Mouse (Mus musculus) embryonic facial prominence, embryonic 13.5 days (tissue): ENCODE measurements around the gene Slc13a1. TPM values are rescaled to one million over a fixed set of nuclear protein-coding genes. Genes with fewer than 3 reads are reported as not detected.
"Not testable (repeated sequence)": the region's sequence is repeated elsewhere in the genome, so short reads cannot be mapped to it uniquely, and the experiment has no call there.

Experiments
- ATAC-seq: fragments of 200-750 bp; cut with Nextera tagmentation; 2 replicates; pipeline ENCODE4 v1.8.0; 2017; ENCODE audit warnings: low read depth; ENCODE audit not compliant: insufficient number of reproducible peaks, insufficient read depth, low FRiP score, low TSS enrichment
- H3K27ac ChIP-seq: fragments of 300-500 bp; sonication (generic); 2 replicates; pipeline ENCODE4 v1.5.1; 2015; ENCODE audit warnings: moderate library complexity, mild to moderate bottlenecking, inconsistent platforms
- H3K27me3 ChIP-seq: fragments of 300-500 bp; sonication (generic); 2 replicates; pipeline ENCODE4 v1.6.1; 2015; ENCODE audit warnings: mild to moderate bottlenecking, inconsistent platforms
- H3K36me3 ChIP-seq: fragments of 300-500 bp; sonication (generic); 2 replicates; pipeline ENCODE4 v1.6.1; 2015; ENCODE audit warnings: mild to moderate bottlenecking, inconsistent platforms
- H3K4me1 ChIP-seq: fragments of 300-500 bp; sonication (generic); 2 replicates; pipeline ENCODE4 v1.6.1; 2015; ENCODE audit warnings: inconsistent platforms
- H3K4me2 ChIP-seq: fragments of 300-500 bp; sonication (generic); 2 replicates; pipeline ENCODE4 v1.6.1; 2015; ENCODE audit warnings: moderate library complexity, mild to moderate bottlenecking, inconsistent platforms
- H3K4me3 ChIP-seq: fragments of 300-500 bp; sonication (generic); 2 replicates; pipeline ENCODE4 v1.5.1; 2015; ENCODE audit warnings: mild to moderate bottlenecking, inconsistent platforms
- H3K9ac ChIP-seq: fragments of 300-500 bp; sonication (generic); 2 replicates; pipeline ENCODE4 v1.6.1; 2015; ENCODE audit warnings: mild to moderate bottlenecking, inconsistent platforms
- H3K9me3 ChIP-seq: fragments of 300-500 bp; sonication (generic); 2 replicates; pipeline ENCODE4 v1.6.1; 2016; ENCODE audit warnings: inconsistent platforms
- WGBS: fragments of 180-500 bp; shearing (Covaris S2); methylation state at CpG from one replicate; pipeline ENCODE4 v1.1.7; 2015; ENCODE audit warnings: mixed read lengths; 5-methylcytosine and 5-hydroxymethylcytosine counted together
- polyA plus RNA-seq: library from polyadenylated mRNA; unstranded; fragments of >200 nt; fragmentation: Nextera tagmentation; extraction: Ambion mirVana; gene quantifications from 2 replicates; pipeline ENCODE4 v1.2.1, GENCODE M21; 2015

Slc13a1 gene
- 0.88 TPM in 1 of 2 replicates, not detected in the other for polyA plus RNA-seq

- 0 out of 2 replicates have a peak, but pooled peaks cover 3% of the 10 kb centered on the region for H3K4me1 ChIP-seq
- H3K36me3 ChIP-seq = no peaks in the 10 kb centered on the region
- no peak within 1 kb of the TSS for H3K27ac ChIP-seq
- no peak within 1 kb of the TSS for H3K9ac ChIP-seq
- 91% methylated on average over 5 of the region's 5 CpGs for WGBS
- no peak for ATAC-seq
- H3K4me3 ChIP-seq = no peak within 1 kb of the TSS
- H3K27me3 ChIP-seq = no peaks in the 10 kb centered on the region
- no peak within 1 kb of the TSS for H3K4me2 ChIP-seq
- no peaks in the 10 kb centered on the region for H3K9me3 ChIP-seq
Measured at GRCm38 (mm10) chr6:24167734-24168327, at the start of gene Slc13a1. TSS of gene Slc13a1 (minus strand) at chr6:24168092.

GRCm38 (mm10) chr6:24207866-24208265, 40.0 kb upstream of the Slc13a1 start:
- Histone ChIP-seq H3K4me2 (no peak overlapping the region), H3K27me3 (no peaks in the 10 kb centered on the region), H3K36me3 (no peaks in the 10 kb centered on the region), H3K4me1 (no peaks in the 10 kb centered on the region), H3K4me3 (no peak overlapping the region), H3K9ac (no peak overlapping the region), H3K27ac (no peak overlapping the region), H3K9me3 (no peaks in the 10 kb centered on the region)
- 71% methylated on average over 3 of the region's 3 CpGs for WGBS
- no peak for ATAC-seq

- WGBS = 88% methylated on average over 6 of the region's 6 CpGs
- ATAC-seq = no peak
- Histone ChIP-seq H3K9ac (no peak overlapping the region), H3K9me3 (no peaks in the 10 kb centered on the region), H3K4me1 (no peaks in the 10 kb centered on the region), H3K36me3 (no peaks in the 10 kb centered on the region), H3K4me3 (no peak overlapping the region), H3K27me3 (no peaks in the 10 kb centered on the region), H3K4me2 (no peak overlapping the region), H3K27ac (no peak overlapping the region)
Measured at GRCm38 (mm10) chr6:24202226-24202625, 34.3 kb upstream of the Slc13a1 start.

- H3K9me3 ChIP-seq = no peaks in the 10 kb centered on the region
- ATAC-seq = no peak
Measured at GRCm38 (mm10) chr6:24200644-24201484, 33.0 kb upstream of the Slc13a1 start.

GRCm38 (mm10) chr6:24197501-24198195, 29.8 kb upstream of the Slc13a1 start:
- H3K9ac ChIP-seq, H3K27ac ChIP-seq, H3K36me3 ChIP-seq, H3K4me1 ChIP-seq, H3K27me3 ChIP-seq, H3K9me3 ChIP-seq, H3K4me2 ChIP-seq, ATAC-seq, H3K4me3 ChIP-seq: not testable (repeated sequence)
- 82% methylated on average over 10 of the region's 10 CpGs for WGBS

More at GRCm38 (mm10) chr6:24200644-24201484, 33.0 kb upstream of the Slc13a1 start:
- no peak overlapping the region for H3K4me3 ChIP-seq
- H3K27ac ChIP-seq = no peak overlapping the region
- H3K9ac ChIP-seq = no peak overlapping the region
- 81% methylated on average over 12 of the region's 12 CpGs for WGBS
- no peak overlapping the region for H3K4me2 ChIP-seq
- H3K4me1 ChIP-seq = no peaks in the 10 kb centered on the region
- no peaks in the 10 kb centered on the region for H3K36me3 ChIP-seq
- H3K27me3 ChIP-seq = no peaks in the 10 kb centered on the region

- H3K9me3 ChIP-seq, ATAC-seq, H3K36me3 ChIP-seq, H3K27ac ChIP-seq, H3K4me2 ChIP-seq, H3K27me3 ChIP-seq, H3K4me1 ChIP-seq, H3K9ac ChIP-seq, H3K4me3 ChIP-seq: not testable (repeated sequence)
- 50% methylated on average over 5 of the region's 5 CpGs for WGBS
Measured at GRCm38 (mm10) chr6:24196406-24196805, 28.5 kb upstream of the Slc13a1 start.

- H3K4me2 ChIP-seq = no peak overlapping the region
- no peaks in the 10 kb centered on the region for H3K4me1 ChIP-seq
- H3K36me3 ChIP-seq = no peaks in the 10 kb centered on the region
- H3K27me3 ChIP-seq = no peaks in the 10 kb centered on the region
- no peak overlapping the region for H3K4me3 ChIP-seq
- 82% methylated on average over 3 of the region's 3 CpGs for WGBS
- no peak for ATAC-seq
- no peak overlapping the region for H3K9ac ChIP-seq
- no peak overlapping the region for H3K27ac ChIP-seq
- H3K9me3 ChIP-seq = no peaks in the 10 kb centered on the region
Measured at GRCm38 (mm10) chr6:24183439-24183838, 15.5 kb upstream of the Slc13a1 start.

GRCm38 (mm10) chr6:24175393-24175792, 7.5 kb upstream of the Slc13a1 start:
- Histone ChIP-seq H3K27ac (no peak overlapping the region), H3K27me3 (no peaks in the 10 kb centered on the region), H3K36me3 (no peaks in the 10 kb centered on the region), H3K4me1 (no peaks in the 10 kb centered on the region), H3K4me2 (no peak overlapping the region), H3K9me3 (no peaks in the 10 kb centered on the region), H3K4me3 (no peak overlapping the region), H3K9ac (no peak overlapping the region)
- ATAC-seq = no peak
- 75% methylated on average over 3 of the region's 3 CpGs for WGBS

- no peaks in the 10 kb centered on the region for H3K9me3 ChIP-seq
- no peak overlapping the region for H3K27ac ChIP-seq
- no peak overlapping the region for H3K4me3 ChIP-seq
- H3K27me3 ChIP-seq = no peaks in the 10 kb centered on the region
- no peak for ATAC-seq
- no peak overlapping the region for H3K9ac ChIP-seq
- no peaks in the 10 kb centered on the region for H3K4me1 ChIP-seq
- no peak overlapping the region for H3K4me2 ChIP-seq
- H3K36me3 ChIP-seq = no peaks in the 10 kb centered on the region
Measured at GRCm38 (mm10) chr6:24173951-24174350, 6.1 kb upstream of the Slc13a1 start.

GRCm38 (mm10) chr6:24172736-24173135, 4.8 kb upstream of the Slc13a1 start:
- Histone ChIP-seq H3K27me3 (no peaks in the 10 kb centered on the region), H3K36me3 (no peaks in the 10 kb centered on the region), H3K4me2 (no peak overlapping the region), H3K9ac (no peak overlapping the region), H3K4me1 (no peaks in the 10 kb centered on the region), H3K9me3 (no peaks in the 10 kb centered on the region), H3K4me3 (no peak overlapping the region), H3K27ac (no peak overlapping the region)
- WGBS = 49% methylated on average over 2 of the region's 2 CpGs
- ATAC-seq = no peak

GRCm38 (mm10) chr6:24166772-24167171, 1.1 kb downstream of the Slc13a1 start:
- H3K4me1 ChIP-seq = 0 out of 2 replicates have a peak, but pooled peaks cover 3% of the 10 kb centered on the region

More at GRCm38 (mm10) chr6:24166772-24167171, 1.1 kb downstream of the Slc13a1 start:
- no peak for ATAC-seq
- Histone ChIP-seq H3K4me2 (no peak overlapping the region), H3K4me3 (no peak overlapping the region), H3K27ac (no peak overlapping the region), H3K36me3 (no peaks in the 10 kb centered on the region), H3K9ac (no peak overlapping the region), H3K9me3 (no peaks in the 10 kb centered on the region), H3K27me3 (no peaks in the 10 kb centered on the region)
- 75% methylated on average over 6 of the region's 6 CpGs for WGBS
